Mouse (Mus musculus) heart, adult 2 months (tissue): ENCODE results near the gene Leng9. TPM values are rescaled to one million over a fixed set of nuclear protein-coding genes. Genes with fewer than 3 reads are reported as not detected.

ENCODE experiments used
- DNase-seq, 2 experiments: peaks; one replicate each; pipeline ENCODE4 v3.0.0; 2021
- H3K27ac ChIP-seq: fragments of 200-600 bp; 2 replicates; pipeline ENCODE4 v1.8.1; 2022
- H3K27me3 ChIP-seq: fragments of 200-500 bp; 2 replicates; pipeline ENCODE4 v1.6.1; 2012; ENCODE audit warnings: mild to moderate bottlenecking, low read length, inconsistent platforms, mixed read lengths; ENCODE audit not compliant: control insufficient read depth, insufficient read depth
- H3K36me3 ChIP-seq: fragments of 200-500 bp; 2 replicates; pipeline ENCODE4 v1.6.1; 2012; ENCODE audit warnings: low read length, inconsistent platforms; ENCODE audit not compliant: control insufficient read depth, insufficient read depth
- H3K4me1 ChIP-seq: fragments of 200-500 bp; 2 replicates; pipeline ENCODE4 v1.6.1; 2011; ENCODE audit warnings: low read length; ENCODE audit not compliant: control insufficient read depth, insufficient read depth
- H3K4me3 ChIP-seq: fragments of 200-600 bp; 2 replicates; pipeline ENCODE4 v1.8.1; 2022
- H3K79me2 ChIP-seq: fragments of 200-500 bp; replicated peaks from 2 replicates; pipeline ENCODE4 v1.6.1; 2012; ENCODE audit warnings: mild to moderate bottlenecking, inconsistent platforms, low read length, moderate library complexity, mixed read lengths; ENCODE audit not compliant: control insufficient read depth, insufficient read depth
- H3K9ac ChIP-seq: fragments of 200-500 bp; 2 replicates; pipeline ENCODE4 v1.6.1; 2012; ENCODE audit warnings: low read depth, mild to moderate bottlenecking, control low read depth, inconsistent platforms, low read length, mixed read lengths
- CTCF ChIP-seq: fragments of 200-600 bp; IDR thresholded peaks from 2 replicates; pipeline ENCODE4 v1.8.1; 2022; ENCODE audit warnings: antibody characterized with exemption, mild to moderate bottlenecking, moderate library complexity
- EP300 ChIP-seq: fragments of 200-500 bp; IDR thresholded peaks from 2 replicates; pipeline ENCODE4 v1.6.1; 2011; ENCODE audit warnings: low read depth, low read length, control low read depth; ENCODE audit not compliant: insufficient read depth
- POLR2A ChIP-seq: fragments of 200-500 bp; IDR thresholded peaks from 2 replicates; pipeline ENCODE4 v1.6.1; 2011; ENCODE audit warnings: mild to moderate bottlenecking, low read depth, low read length, control low read depth; ENCODE audit not compliant: insufficient read depth
- WGBS: fragments of 180-500 bp; shearing (Covaris S2); methylation state at CpG from one replicate; pipeline ENCODE4 v1.1.7; 2018; 5-methylcytosine and 5-hydroxymethylcytosine counted together
- intact Hi-C: fragments of 180-260 bp; cut with DNase I; formaldehyde crosslinking; loops from one replicate; pipeline ENCODE4 v1.15.1; 2025
- polyA plus RNA-seq: library from polyadenylated mRNA; depleted of rRNA; stranded (reverse); fragments of >200 nt; gene quantifications from 2 replicates; pipeline ENCODE4 v1.2.3, GENCODE M21; 2012
- total RNA-seq, 2 experiments: library from RNA; stranded (reverse); gene quantifications; 2 replicates each; pipeline ENCODE4 v1.2.3; 2021

The Leng9 gene
- total and polyA plus RNA-seq, 3 experiments = 2.2 to 3.7 (median 3.3) TPM

GRCm38 (mm10) chr7:4136771-4137531, 13.2 kb downstream of the Leng9 start, which contains the start of gene Leng8:
Leng8 (plus strand) TSS chr7:4137039.
- Histone ChIP-seq H3K27ac (peak within 1 kb of the TSS; percentile 100), H3K9ac (peak within 1 kb of the TSS; percentile 91), H3K4me3 (peak within 1 kb of the TSS; percentile 99), H3K79me2 (peaks cover 6% of the 10 kb centered on the region), H3K36me3 (peaks cover 7% of the 10 kb centered on the region; the same call in 1 of the 2 replicates), H3K4me1 (peaks cover 4% of the 10 kb centered on the region; the same call in 1 of the 2 replicates), H3K27me3 (no peaks in the 10 kb centered on the region)
- peak; percentile 99 to 100 for DNase-seq
- intact Hi-C loops = loop anchor here (10.0 kb wide), 5 partner anchors 158 to 658 kb away; partner anchors contain the start of genes Mboat7, Ppp1r12c, Rpl28 and Tsen34
- under 1% methylated on average over 75 of the region's 78 CpGs for WGBS
- peak; percentile 96 for TF ChIP-seq POLR2A
- no peak for TF ChIP-seq CTCF
- peak; percentile 85; the same call in 1 of the 2 replicates for TF ChIP-seq EP300

GRCm38 (mm10) chr7:4136404-4136770, 13.8 kb downstream of the Leng9 start:
- intact Hi-C loops = loop anchor here (10.0 kb wide), 5 partner anchors 158 to 658 kb away; partner anchors contain the start of genes Mboat7, Ppp1r12c, Rpl28 and Tsen34
- no peak for DNase-seq
- H3K9ac ChIP-seq = peak overlapping the region; percentile 72
- under 1% methylated on average over 16 of the region's 16 CpGs for whole genome bisulfite sequencing
- H3K4me3 ChIP-seq = peak overlapping the region; percentile 99
- peaks cover 7% of the 10 kb centered on the region; the same call in 1 of the 2 replicates for H3K36me3 ChIP-seq
- peaks cover 6% of the 10 kb centered on the region for H3K79me2 ChIP-seq
- no peak for TF ChIP-seq POLR2A
- no peak for TF ChIP-seq EP300
- no peak for TF ChIP-seq CTCF
- H3K4me1 ChIP-seq = peaks cover 4% of the 10 kb centered on the region; the same call in 1 of the 2 replicates
- no peaks in the 10 kb centered on the region for H3K27me3 ChIP-seq
- peak overlapping the region; percentile 100 for H3K27ac ChIP-seq

GRCm38 (mm10) chr7:4134911-4135310, 15.3 kb downstream of the Leng9 start:
- 90% methylated on average over 5 of the region's 5 CpGs for WGBS

GRCm38 (mm10) chr7:4132998-4133397, 17.2 kb downstream of the Leng9 start:
- WGBS = 80% methylated on average over 7 of the region's 7 CpGs
- no peak overlapping the region for H3K27ac ChIP-seq
- no peaks in the 10 kb centered on the region for H3K27me3 ChIP-seq
- no peaks in the 10 kb centered on the region; the same call in 1 of the 2 replicates for H3K36me3 ChIP-seq
- no peak for TF ChIP-seq CTCF
- no peak for TF ChIP-seq POLR2A
- no peak for TF ChIP-seq EP300
- peaks cover 2% of the 10 kb centered on the region for H3K79me2 ChIP-seq
- H3K4me3 ChIP-seq = no peak overlapping the region
- no peak overlapping the region for H3K9ac ChIP-seq
- peaks cover 4% of the 10 kb centered on the region for H3K4me1 ChIP-seq
- intact Hi-C loops = loop anchor here (10.0 kb wide), 5 partner anchors 162 to 662 kb away; partner anchors contain the start of genes Mboat7, Ppp1r12c, Rpl28 and Tsen34
- no peak for DNase-seq

More at GRCm38 (mm10) chr7:4134911-4135310, 15.3 kb downstream of the Leng9 start:
- H3K4me3 ChIP-seq = no peak overlapping the region
- H3K36me3 ChIP-seq = peaks cover 7% of the 10 kb centered on the region; the same call in 1 of the 2 replicates
- no peaks in the 10 kb centered on the region for H3K27me3 ChIP-seq
- H3K9ac ChIP-seq = no peak overlapping the region
- H3K79me2 ChIP-seq = peaks cover 6% of the 10 kb centered on the region
- intact Hi-C loops = loop anchor here (10.0 kb wide), 5 partner anchors 160 to 660 kb away; partner anchors contain the start of genes Mboat7, Ppp1r12c, Rpl28 and Tsen34
- no peak for DNase-seq
- no peak for TF ChIP-seq EP300
- TF ChIP-seq CTCF = no peak
- TF ChIP-seq POLR2A = no peak
- H3K4me1 ChIP-seq = peaks cover 4% of the 10 kb centered on the region; the same call in 1 of the 2 replicates
- no peak overlapping the region for H3K27ac ChIP-seq

GRCm38 (mm10) chr7:4132581-4132980, 17.6 kb downstream of the Leng9 start:
- Histone ChIP-seq H3K36me3 (no peaks in the 10 kb centered on the region), H3K4me3 (no peak overlapping the region), H3K27me3 (no peaks in the 10 kb centered on the region), H3K79me2 (peaks cover 2% of the 10 kb centered on the region), H3K27ac (no peak overlapping the region), H3K9ac (no peak overlapping the region), H3K4me1 (peaks cover 3% of the 10 kb centered on the region; the same call in 1 of the 2 replicates)
- 89% methylated on average over 3 of the region's 3 CpGs for WGBS
- intact Hi-C loops = loop anchor here (10.0 kb wide), 5 partner anchors 162 to 662 kb away; partner anchors contain the start of genes Mboat7, Ppp1r12c, Rpl28 and Tsen34
- DNase-seq = no peak
- TF ChIP-seq EP300 = no peak
- no peak for TF ChIP-seq CTCF
- TF ChIP-seq POLR2A = no peak
